Mouse (Mus musculus): ENCODE data around the gene Efcab6. TPM values are rescaled to one million over a fixed set of nuclear protein-coding genes. Genes with fewer than 3 reads are reported as not detected.

Gene Efcab6
- total RNA-seq, 4 experiments from 2014 or later = 2.2 to 5.9 (median 4.6) TPM

Other genes with a start within 250 kb of the Efcab6 start
- gene Sult4a1, start 40.4 kb upstream of the Efcab6 start, total RNA-seq (2022) = under 1 TPM in 1 of 4 experiments, not detected in 3; 0.10 TPM
- under 1 TPM in 1 of 4 experiments, not detected in 3; 0.19 TPM for gene Pnpla5, start 57.8 kb upstream of the Efcab6 start, total RNA-seq (2022)
- gene Pnpla3, start 102.5 kb upstream of the Efcab6 start, total RNA-seq (2022) = 1 to 10 TPM; 1.8 to 5.7 (median 5.0) TPM
- 100 to 1,000 TPM; 182 to 205 (median 188) TPM for gene Samm50, start 126.9 kb upstream of the Efcab6 start, total RNA-seq (2022)
- gene Parvb, start 166.7 kb upstream of the Efcab6 start, total RNA-seq (2022) = 10 to 100 TPM; 37.2 to 42.3 (median 41.6) TPM

All from gastrocnemius, adult 8-10 months (tissue).